Mouse (Mus musculus) erythroblast, embryonic 14.5 days (primary cell): ENCODE results near the gene Pou2f3.

Experiments
- GATA1 ChIP-seq: IDR thresholded peaks from 2 replicates; pipeline ENCODE4 v1.6.1; 2012; ENCODE audit warnings: low read length, inconsistent platforms, mixed read lengths
- TAL1 ChIP-seq: IDR thresholded peaks from 3 replicates; pipeline ENCODE4 v1.6.1; 2012; ENCODE audit warnings: low read length, inconsistent platforms, mixed read lengths

DNA sequence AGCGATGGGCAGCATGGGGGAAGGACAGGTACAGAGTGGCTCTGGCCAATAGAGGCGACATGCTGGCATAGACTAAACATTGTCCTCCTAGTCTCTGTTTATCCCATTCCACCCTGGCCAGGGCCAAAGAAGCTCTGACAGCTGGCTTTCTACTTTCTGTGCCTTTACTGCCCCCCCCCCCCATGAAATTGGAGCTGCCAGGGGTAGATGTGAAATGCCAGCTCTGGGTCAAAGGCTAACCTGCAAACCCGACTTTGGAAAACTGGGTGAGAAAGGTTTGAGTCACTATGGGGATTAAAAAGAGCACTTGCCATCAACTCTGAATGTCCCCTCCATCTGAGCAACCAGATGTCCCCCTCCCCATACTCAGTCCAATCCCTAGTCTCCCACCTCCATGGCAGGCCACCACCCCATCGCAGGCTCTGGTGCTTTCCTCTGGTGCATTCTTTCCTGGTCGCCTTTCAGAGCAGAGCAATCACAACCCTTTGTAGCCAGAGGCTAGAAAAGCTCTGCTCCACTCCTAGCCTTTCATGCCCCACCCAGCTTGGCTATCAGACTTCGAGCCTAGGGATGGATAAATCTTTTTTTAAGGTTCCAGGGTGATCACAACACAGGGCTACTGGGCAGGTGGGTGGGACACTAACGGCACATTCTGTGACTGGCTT, 27.1 kb upstream of the Pou2f3 start:
- TF ChIP-seq GATA1, result no peak
- no peak for TF ChIP-seq TAL1
